Mouse (Mus musculus) forebrain, embryonic 15.5 days (tissue): Measurements from ENCODE around the gene Slc26a10. TPM values are rescaled to one million over a fixed set of nuclear protein-coding genes. Genes with fewer than 3 reads are reported as not detected.
"Not testable (repeated sequence)": the region's sequence is repeated elsewhere in the genome, so short reads cannot be mapped to it uniquely, and the experiment has no call there.

Experiments
- ATAC-seq: fragments of 200-750 bp; cut with Nextera tagmentation; replicated peaks from 2 replicates; pipeline ENCODE4 v1.8.0; 2017; ENCODE audit warnings: mild to moderate bottlenecking, moderate TSS enrichment, moderate library complexity
- H3K27ac ChIP-seq: fragments of 300-500 bp; sonication (generic); replicated peaks from 2 replicates; pipeline ENCODE4 v1.5.1; 2015; ENCODE audit warnings: mild to moderate bottlenecking, inconsistent platforms
- H3K27me3 ChIP-seq: fragments of 300-500 bp; sonication (generic); 2 replicates; pipeline ENCODE4 v1.6.1; 2015; ENCODE audit warnings: inconsistent platforms
- H3K36me3 ChIP-seq: fragments of 300-500 bp; sonication (generic); 2 replicates; pipeline ENCODE4 v1.6.1; 2015; ENCODE audit warnings: mild to moderate bottlenecking, inconsistent platforms
- H3K4me1 ChIP-seq: fragments of 300-500 bp; sonication (generic); 2 replicates; pipeline ENCODE4 v1.6.1; 2015; ENCODE audit warnings: inconsistent platforms
- H3K4me2 ChIP-seq: fragments of 300-500 bp; sonication (generic); replicated peaks from 2 replicates; pipeline ENCODE4 v1.6.1; 2015; ENCODE audit warnings: mild to moderate bottlenecking, inconsistent platforms
- H3K4me3 ChIP-seq: fragments of 300-500 bp; sonication (generic); 2 replicates; pipeline ENCODE4 v1.5.1; 2015; ENCODE audit warnings: mild to moderate bottlenecking, inconsistent platforms
- H3K9ac ChIP-seq: fragments of 300-500 bp; sonication (generic); replicated peaks from 2 replicates; pipeline ENCODE4 v1.6.1; 2015; ENCODE audit warnings: mild to moderate bottlenecking, inconsistent platforms
- H3K9me3 ChIP-seq: fragments of 300-500 bp; sonication (generic); 2 replicates; pipeline ENCODE4 v1.6.1; 2016; ENCODE audit warnings: inconsistent platforms
- WGBS: fragments of 180-500 bp; shearing (Covaris S2); methylation state at CpG from one replicate; pipeline ENCODE4 v1.1.7; 2015; ENCODE audit warnings: mixed read lengths; 5-methylcytosine and 5-hydroxymethylcytosine counted together
- polyA plus RNA-seq: library from polyadenylated mRNA; unstranded; fragments of >200 nt; fragmentation: Nextera tagmentation; extraction: Ambion mirVana; gene quantifications from 2 replicates; pipeline ENCODE4 v1.2.1, GENCODE M21; 2015

The Slc26a10 gene
- polyA plus RNA-seq, 1 experiment from 2014 or later: 1.4 TPM

DNA sequence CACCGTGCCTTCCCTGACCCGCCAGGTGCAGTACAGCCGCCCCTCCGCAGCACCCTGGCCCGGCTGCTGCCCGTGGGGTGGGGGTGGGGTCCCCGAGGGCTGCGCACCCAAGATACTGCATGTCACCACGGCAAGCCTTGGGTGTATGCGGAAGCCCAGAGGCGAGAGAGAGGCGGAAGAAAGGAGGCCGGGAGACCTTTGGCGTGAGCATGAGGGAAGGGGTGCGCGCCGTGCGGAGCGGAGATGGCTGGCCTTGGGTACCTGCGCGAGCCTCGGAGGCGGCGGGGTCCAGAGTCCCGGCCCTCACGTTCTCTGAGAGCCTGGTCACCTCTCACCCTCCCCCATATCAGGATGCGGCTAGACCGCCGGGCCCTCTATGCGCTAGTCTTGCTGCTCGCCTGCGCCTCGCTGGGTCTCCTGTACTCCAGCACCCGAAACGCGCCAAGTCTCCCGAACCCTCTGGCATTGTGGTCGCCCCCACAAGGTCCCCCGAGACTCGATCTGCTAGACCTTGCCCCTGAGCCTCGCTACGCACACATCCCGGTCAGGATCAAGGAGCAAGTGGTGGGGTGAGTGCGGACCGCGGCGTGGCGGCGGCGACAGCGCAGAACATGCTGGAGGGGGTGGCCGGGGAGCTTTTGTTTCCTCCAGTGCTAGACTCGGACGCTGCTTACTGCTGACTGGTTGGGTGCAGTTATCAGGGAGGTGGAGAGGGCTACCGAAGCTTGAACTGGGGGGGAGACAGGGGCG is 14.6 kb downstream of the Slc26a10 start:
- Histone ChIP-seq H3K4me1 (peaks cover 31% of the 10 kb centered on the region), H3K9me3 (no peaks in the 10 kb centered on the region), H3K4me3 (peak overlapping the region; percentile 84), H3K9ac (peak overlapping the region; percentile 86), H3K4me2 (peak overlapping the region; percentile 98), H3K36me3 (0 out of 2 replicates have a peak, but pooled peaks cover under 1% of the 10 kb centered on the region), H3K27ac (peak overlapping the region; percentile 76), H3K27me3 (peaks cover 42% of the 10 kb centered on the region)
- peak; percentile 55 for ATAC-seq
- WGBS: under 1% methylated on average over 56 of the region's 56 CpGs

DNA sequence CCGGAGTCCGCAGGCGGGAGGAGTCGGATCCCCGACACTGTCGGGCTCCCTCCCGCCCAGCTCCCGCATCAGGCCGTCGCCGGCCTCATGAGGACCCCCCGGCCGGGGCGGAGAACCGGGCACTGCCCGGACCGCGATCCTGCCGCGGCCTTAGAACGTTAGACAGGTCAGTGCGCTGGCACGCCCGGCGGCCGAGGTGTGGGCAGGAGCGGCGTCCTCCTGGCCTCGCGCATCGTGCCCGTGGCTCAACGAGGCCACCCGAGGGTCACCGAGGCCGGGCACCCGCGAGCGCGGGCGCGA is 15.1 kb downstream of the Slc26a10 start:
- H3K36me3 ChIP-seq: no peaks in the 10 kb centered on the region
- peaks cover 26% of the 10 kb centered on the region for H3K4me1 ChIP-seq
- peak overlapping the region; percentile 86 for H3K9ac ChIP-seq
- H3K27me3 ChIP-seq: peaks cover 37% of the 10 kb centered on the region
- ATAC-seq: peak; percentile 69
- peak overlapping the region; percentile 98 for H3K4me2 ChIP-seq
- WGBS: under 1% methylated on average over 41 of the region's 42 CpGs
- no peaks in the 10 kb centered on the region for H3K9me3 ChIP-seq
- peak overlapping the region; percentile 84 for H3K4me3 ChIP-seq
- peak overlapping the region; percentile 76 for H3K27ac ChIP-seq

DNA sequence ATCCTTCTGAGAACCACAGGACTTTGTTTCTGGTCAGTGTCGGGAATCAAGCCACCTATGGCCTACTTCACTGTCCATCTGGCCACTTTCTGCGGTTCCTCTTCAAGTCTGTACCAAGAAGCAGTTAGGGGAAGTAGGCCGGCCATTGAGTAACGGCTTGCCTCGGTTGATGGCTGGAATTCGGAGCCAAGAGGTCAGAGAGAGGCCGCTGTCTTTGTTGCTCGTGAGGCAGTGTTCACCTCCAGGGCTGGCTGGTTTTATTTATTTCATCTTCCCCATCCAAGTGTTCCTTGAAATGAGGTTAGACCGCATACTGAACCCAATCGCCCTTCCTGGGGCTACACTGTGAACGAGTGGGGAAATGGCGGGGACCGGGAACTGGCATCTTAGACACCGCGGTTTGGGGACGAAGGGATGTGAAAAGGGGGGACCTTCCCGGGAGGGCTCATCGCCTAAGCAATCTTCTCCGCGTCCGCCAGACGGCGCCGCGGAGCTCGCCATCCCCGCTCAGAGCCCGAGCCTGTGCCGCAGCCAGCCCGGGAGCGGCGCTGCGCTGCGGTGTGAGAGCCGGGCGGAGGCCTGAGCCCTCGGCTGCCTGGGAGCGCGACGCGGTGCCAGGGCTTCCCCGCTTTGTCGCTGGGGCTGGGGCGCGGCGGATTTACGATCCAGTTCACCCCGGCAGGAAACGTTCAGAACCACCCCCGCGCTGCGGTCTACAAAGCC is 15.7 kb downstream of the Slc26a10 start, which contains the start of gene B4galnt1:
Gene B4galnt1 (plus strand): TSS at position 595 of the 723 bp plus-strand sequence.
- Histone ChIP-seq H3K27ac (peak within 1 kb of the TSS; percentile 76), H3K4me3 (peak within 1 kb of the TSS; percentile 84), H3K4me1 (peaks cover 21% of the 10 kb centered on the region), H3K36me3 (no peaks in the 10 kb centered on the region), H3K27me3 (peaks cover 32% of the 10 kb centered on the region), H3K4me2 (peak within 1 kb of the TSS; percentile 98), H3K9ac (peak within 1 kb of the TSS; percentile 86), H3K9me3 (no peaks in the 10 kb centered on the region)
- WGBS: 2% methylated on average over 52 of the region's 52 CpGs
- ATAC-seq: peak; percentile 92

DNA sequence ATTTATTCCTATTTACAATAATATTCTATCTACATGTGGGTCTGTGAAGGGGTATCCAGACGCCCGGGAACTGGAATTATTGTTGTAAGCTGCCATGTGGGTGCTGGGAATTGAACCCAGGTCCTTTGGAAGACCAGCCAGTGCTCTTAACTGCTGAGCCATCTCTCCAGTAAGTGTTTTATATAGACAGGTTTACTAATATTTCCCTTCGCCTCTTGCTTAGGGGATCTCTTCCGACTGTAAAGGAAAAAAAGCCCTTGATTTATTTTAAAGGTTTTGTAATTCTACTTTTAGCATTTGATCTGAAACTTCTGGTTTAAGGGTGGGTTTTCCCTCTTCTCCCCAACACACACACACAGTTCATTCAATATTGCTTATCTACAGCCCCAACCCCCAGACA is 16.3 kb downstream of the Slc26a10 start:
- no peak overlapping the region for H3K9ac ChIP-seq

DNA sequence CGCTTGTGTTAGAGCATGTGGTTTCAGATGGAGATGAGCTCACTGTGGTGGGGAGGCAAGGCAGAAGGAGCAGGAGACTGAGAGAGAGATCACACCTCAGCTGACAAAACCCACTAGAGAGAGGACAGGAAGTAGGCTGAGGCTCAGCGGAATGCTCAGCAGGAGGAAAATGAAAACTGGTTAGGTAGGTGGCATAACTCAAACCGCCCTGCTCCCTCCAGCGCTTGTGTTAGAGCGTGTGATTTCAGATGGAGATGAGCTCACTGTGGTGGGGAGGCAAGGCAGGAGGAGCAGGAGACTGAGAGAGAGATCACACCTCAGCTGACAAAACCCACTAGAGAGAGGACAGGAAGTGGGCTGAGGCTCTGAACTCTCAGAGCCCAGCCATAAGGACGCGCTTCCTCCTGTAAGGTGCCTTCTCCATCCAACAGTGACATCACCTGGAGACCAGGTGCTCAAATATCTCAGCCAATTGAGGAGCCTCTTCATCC is 17.6 kb downstream of the Slc26a10 start:
- not testable (repeated sequence) for ATAC-seq, H3K4me3 ChIP-seq, H3K4me2 ChIP-seq, H3K9ac ChIP-seq, H3K9me3 ChIP-seq, H3K27ac ChIP-seq, H3K36me3 ChIP-seq
- 72% methylated on average over 7 of the region's 7 CpGs for WGBS
- peaks cover 14% of the 10 kb centered on the region for H3K27me3 ChIP-seq
- peaks cover 20% of the 10 kb centered on the region for H3K4me1 ChIP-seq

More for the DNA sequence above, 16.3 kb downstream of the Slc26a10 start:
- Histone ChIP-seq H3K4me1 (peaks cover 20% of the 10 kb centered on the region), H3K27ac (peak overlapping the region; percentile 76; the same call in 1 of the 2 replicates), H3K4me3 (no peak overlapping the region), H3K36me3 (no peaks in the 10 kb centered on the region), H3K27me3 (peaks cover 26% of the 10 kb centered on the region), H3K9me3 (no peaks in the 10 kb centered on the region), H3K4me2 (no peak overlapping the region; the same call in 1 of the 2 replicates)
- ATAC-seq: no peak
- 95% methylated on average over 4 of the region's 4 CpGs for WGBS

DNA sequence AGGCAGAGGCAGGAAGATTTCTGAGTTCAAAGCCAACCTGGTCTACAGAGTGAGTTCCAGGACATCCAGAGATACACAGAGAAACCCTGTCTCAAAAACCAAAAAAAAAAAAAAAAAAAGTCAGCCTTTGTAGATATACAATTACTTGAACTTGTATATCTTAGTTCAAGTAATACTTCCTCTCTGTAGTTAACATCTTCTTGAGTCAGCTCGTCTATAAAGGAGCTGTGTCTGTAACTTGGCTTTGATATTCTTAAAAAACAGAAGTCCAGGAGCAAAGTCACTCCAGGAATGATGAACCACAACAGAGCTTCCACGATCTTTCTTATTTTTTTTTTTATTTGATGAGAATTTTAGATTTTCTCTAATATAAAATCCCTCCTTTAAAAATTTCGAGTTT is 19.7 kb downstream of the Slc26a10 start:
- H3K9me3 ChIP-seq: no peaks in the 10 kb centered on the region
- H3K36me3 ChIP-seq: no peaks in the 10 kb centered on the region
- no peak overlapping the region for H3K9ac ChIP-seq
- H3K4me3 ChIP-seq: no peak overlapping the region
- WGBS: 80% methylated on average over 3 of the region's 3 CpGs
- H3K27me3 ChIP-seq: no peaks in the 10 kb centered on the region
- H3K27ac ChIP-seq: no peak overlapping the region
- no peak overlapping the region for H3K4me2 ChIP-seq
- no peak for ATAC-seq
- peaks cover 9% of the 10 kb centered on the region; the same call in 1 of the 2 replicates for H3K4me1 ChIP-seq

DNA sequence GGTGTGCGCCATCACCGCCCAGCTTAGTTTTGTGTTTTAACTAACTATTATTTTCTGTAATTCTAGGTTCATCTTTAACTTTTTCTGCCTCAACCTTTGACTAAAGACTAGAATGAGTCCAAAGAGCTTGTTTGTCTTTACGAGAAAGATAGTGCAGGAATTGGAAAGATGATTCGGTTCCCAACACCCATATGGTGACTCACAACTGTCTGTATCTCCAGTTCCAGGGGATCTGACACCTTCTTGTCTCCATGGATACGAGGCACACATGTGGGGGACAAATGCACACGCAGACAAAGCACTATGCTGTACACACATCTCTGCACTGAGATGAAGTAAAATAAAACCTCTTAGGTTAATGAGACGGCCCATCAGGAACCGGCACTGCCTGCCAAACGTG is 20.4 kb downstream of the Slc26a10 start:
- 75% methylated on average over 9 of the region's 9 CpGs for WGBS
- no peak overlapping the region for H3K4me3 ChIP-seq
- H3K27me3 ChIP-seq: no peaks in the 10 kb centered on the region
- ATAC-seq: no peak
- no peak overlapping the region for H3K4me2 ChIP-seq
- H3K27ac ChIP-seq: no peak overlapping the region
- H3K36me3 ChIP-seq: no peaks in the 10 kb centered on the region
- H3K4me1 ChIP-seq: 0 out of 2 replicates have a peak, but pooled peaks cover 5% of the 10 kb centered on the region
- no peaks in the 10 kb centered on the region for H3K9me3 ChIP-seq
- H3K9ac ChIP-seq: no peak overlapping the region

DNA sequence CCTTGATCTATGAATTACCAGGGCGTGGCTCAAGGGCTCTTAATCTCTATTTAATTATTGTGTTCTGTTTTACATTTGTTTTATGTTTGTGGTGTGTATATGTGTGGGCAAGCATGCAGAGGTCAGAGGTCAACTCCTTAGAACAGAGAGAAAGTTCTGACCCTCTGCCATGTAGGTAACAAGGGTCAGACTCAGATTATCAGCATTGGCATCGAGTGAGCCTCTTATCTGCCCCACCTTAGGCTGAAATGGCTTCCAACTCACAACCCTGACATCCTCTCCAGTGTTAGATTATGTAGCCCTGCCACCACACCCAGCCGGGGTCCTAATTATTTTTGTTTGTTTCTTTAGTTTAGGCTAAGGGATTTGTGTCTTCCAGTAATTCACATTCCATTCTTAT is 22.0 kb downstream of the Slc26a10 start:
- no peak overlapping the region for H3K4me2 ChIP-seq
- no peaks in the 10 kb centered on the region for H3K36me3 ChIP-seq
- H3K4me1 ChIP-seq: no peaks in the 10 kb centered on the region
- H3K9ac ChIP-seq: no peak overlapping the region
- no peak overlapping the region for H3K27ac ChIP-seq
- H3K9me3 ChIP-seq: no peaks in the 10 kb centered on the region
- H3K27me3 ChIP-seq: no peaks in the 10 kb centered on the region
- no peak overlapping the region for H3K4me3 ChIP-seq
- ATAC-seq: no peak
- 72% methylated on average over 3 of the region's 3 CpGs for WGBS

DNA sequence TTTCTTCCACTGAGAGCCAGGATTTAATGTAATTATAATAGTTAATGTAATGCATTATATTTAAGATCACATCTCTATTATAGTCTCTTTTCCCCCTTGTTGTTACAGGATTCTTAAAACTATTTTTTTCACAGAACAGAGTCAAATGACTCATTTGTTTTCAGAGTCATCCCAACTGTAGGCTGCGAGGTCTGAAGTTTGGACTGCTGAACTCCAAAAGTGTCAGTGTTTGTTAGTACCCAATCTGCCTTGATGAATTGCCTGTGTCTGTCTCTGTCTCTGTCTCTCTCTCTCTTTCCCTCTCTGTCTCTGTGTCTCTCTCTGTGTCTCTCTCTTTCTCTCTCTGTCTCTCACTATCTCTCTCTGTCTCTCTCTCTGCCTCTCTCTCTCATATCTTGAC is 23.9 kb downstream of the Slc26a10 start:
- 85% methylated on average over 1 of the region's 1 CpGs for WGBS
- H3K27ac ChIP-seq: no peak overlapping the region
- H3K27me3 ChIP-seq: no peaks in the 10 kb centered on the region
- no peak overlapping the region for H3K4me3 ChIP-seq
- H3K4me1 ChIP-seq: no peaks in the 10 kb centered on the region
- no peak overlapping the region for H3K9ac ChIP-seq
- no peaks in the 10 kb centered on the region for H3K9me3 ChIP-seq
- H3K36me3 ChIP-seq: no peaks in the 10 kb centered on the region
- H3K4me2 ChIP-seq: no peak overlapping the region
- no peak for ATAC-seq

DNA sequence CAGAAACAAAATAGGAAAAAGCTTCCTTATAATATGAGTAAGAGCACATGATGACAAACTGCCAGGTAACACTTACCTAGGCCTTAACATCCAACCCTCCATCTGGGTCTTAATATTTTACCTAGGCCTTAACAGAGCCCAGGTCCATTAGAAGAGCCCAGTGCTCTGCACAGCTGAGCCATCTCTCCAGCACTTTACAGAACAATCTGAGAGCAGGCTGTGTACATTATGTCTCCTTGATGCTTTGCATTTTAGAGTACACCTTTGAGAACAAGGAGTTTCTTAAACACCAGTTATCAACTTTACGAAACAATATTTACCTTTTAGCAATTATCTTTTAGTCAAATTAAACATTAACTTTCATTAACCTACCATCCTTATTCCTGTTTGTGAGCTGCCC is 24.4 kb downstream of the Slc26a10 start:
- Histone ChIP-seq H3K27me3 (no peaks in the 10 kb centered on the region), H3K36me3 (no peaks in the 10 kb centered on the region), H3K27ac (no peak overlapping the region), H3K4me3 (no peak overlapping the region), H3K4me1 (no peaks in the 10 kb centered on the region), H3K9me3 (no peaks in the 10 kb centered on the region), H3K9ac (no peak overlapping the region), H3K4me2 (no peak overlapping the region)
- WGBS: 94% methylated on average over 1 of the region's 1 CpGs
- no peak for ATAC-seq

DNA sequence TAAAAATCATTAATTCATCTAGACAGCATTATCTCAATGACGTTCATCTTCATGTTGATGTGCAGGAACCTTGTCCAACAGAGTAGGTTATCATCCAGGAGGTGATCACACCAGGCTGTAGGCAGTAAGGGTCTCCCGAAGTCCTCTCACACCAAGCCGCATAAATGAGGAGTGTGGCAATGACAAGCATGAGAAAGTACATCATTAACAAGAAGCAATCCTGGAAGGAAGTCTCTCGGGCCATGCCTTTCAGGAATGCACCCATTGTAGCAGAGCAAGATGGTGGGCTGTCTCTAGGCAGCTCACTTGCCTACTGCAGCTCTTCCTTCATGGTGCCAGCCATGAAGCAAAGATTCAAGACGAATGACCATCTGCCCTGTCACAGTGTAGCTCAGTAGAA is 25.8 kb downstream of the Slc26a10 start:
- no peaks in the 10 kb centered on the region for H3K36me3 ChIP-seq
- no peaks in the 10 kb centered on the region for H3K4me1 ChIP-seq
- no peak overlapping the region for H3K4me3 ChIP-seq
- H3K27ac ChIP-seq: no peak overlapping the region
- WGBS: 90% methylated on average over 5 of the region's 5 CpGs
- no peak overlapping the region for H3K9ac ChIP-seq
- H3K4me2 ChIP-seq: no peak overlapping the region
- H3K27me3 ChIP-seq: no peaks in the 10 kb centered on the region
- no peak for ATAC-seq
- no peaks in the 10 kb centered on the region for H3K9me3 ChIP-seq

DNA sequence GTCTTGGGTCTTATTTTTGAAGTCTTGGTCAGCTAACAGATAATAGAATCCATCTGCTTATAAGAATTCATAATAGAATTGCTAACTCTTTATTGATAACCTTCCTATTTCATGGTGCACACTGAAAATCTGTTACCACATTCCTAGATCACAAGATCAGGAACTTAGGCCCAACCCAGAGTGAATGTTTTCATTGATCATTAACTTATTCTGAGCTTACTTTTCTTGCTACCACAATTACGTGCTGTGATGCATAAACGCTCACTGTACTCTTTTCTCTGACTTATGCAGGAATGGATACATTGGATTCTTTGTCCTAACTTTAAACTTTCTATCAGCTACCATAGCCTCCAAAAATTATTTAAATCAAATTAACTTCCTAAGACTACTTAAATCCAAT is 26.2 kb downstream of the Slc26a10 start:
- H3K4me1 ChIP-seq: no peaks in the 10 kb centered on the region
- H3K9ac ChIP-seq: no peak overlapping the region
- H3K9me3 ChIP-seq: no peaks in the 10 kb centered on the region
- no peak overlapping the region for H3K4me3 ChIP-seq
- H3K4me2 ChIP-seq: no peak overlapping the region
- no peaks in the 10 kb centered on the region for H3K27me3 ChIP-seq
- no peak for ATAC-seq
- WGBS: 98% methylated on average over 2 of the region's 2 CpGs
- H3K27ac ChIP-seq: no peak overlapping the region
- H3K36me3 ChIP-seq: no peaks in the 10 kb centered on the region
